Mouse (Mus musculus) G1E (cell line): ENCODE results near the gene Apoa2.

Source experiments
- CTCF ChIP-seq: IDR thresholded peaks from 2 replicates; pipeline ENCODE4 v1.5.1; 2012; ENCODE audit warnings: low read depth, low read length, inconsistent platforms, mixed read lengths
- GATA1 ChIP-seq: IDR thresholded peaks from 2 replicates; pipeline ENCODE4 v1.6.1; 2012; ENCODE audit warnings: borderline replicate concordance, low read length, inconsistent platforms, mixed read lengths
- GATA2 ChIP-seq: IDR thresholded peaks from 2 replicates; pipeline ENCODE4 v1.6.1; 2012; ENCODE audit warnings: low read depth, low read length, inconsistent platforms, borderline replicate concordance
- TAL1 ChIP-seq: conservative IDR thresholded peaks from 2 replicates; pipeline ENCODE4 v1.6.1; 2012; ENCODE audit warnings: low read depth, low read length, inconsistent platforms, mixed read lengths

DNA sequence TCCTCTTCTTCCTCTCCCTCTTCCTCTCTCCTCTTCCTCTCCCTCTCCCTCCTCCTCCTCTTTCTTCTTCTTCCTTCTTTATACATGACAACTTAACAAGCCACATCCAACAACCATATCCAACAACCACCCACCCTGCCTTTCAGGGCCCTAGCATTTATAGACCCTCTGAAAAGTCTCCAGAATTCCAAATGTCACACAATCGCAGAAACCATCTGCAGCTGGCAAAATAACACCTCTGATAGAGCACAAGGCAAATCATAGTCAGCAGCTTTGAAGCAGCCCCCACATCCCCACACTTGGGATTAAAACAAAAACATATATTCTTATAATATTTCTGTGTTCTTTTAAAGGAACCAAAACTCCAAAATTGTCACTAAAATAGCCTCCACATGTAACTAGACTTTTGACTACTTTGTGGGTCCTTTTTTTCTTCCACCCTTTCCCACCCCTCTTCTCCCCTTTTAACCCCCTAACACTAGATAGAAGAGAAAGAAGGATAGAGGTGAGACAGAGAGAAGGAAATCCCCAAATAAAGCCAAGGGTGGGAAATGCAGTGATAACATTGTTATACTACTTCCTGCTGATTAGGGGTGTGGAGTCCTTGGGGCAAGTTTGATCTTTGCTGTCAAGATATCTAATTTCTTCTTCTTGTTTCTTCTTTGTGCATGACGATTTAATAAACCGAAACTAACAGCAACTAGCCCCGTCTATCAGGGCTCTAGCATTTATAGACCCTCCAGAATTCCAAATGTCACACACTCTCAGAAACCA is 41.3 kb downstream of the Apoa2 start:
- TF ChIP-seq GATA2 (no peak), CTCF (no peak), TAL1 (no peak), GATA1 (no peak)
